Mouse (Mus musculus): ENCODE data around the gene Bckdk. TPM values are rescaled to one million over a fixed set of nuclear protein-coding genes. Genes with fewer than 3 reads are reported as not detected.

The Bckdk gene
- polyA plus RNA-seq, 1 experiment = 71.5 TPM

DNA sequence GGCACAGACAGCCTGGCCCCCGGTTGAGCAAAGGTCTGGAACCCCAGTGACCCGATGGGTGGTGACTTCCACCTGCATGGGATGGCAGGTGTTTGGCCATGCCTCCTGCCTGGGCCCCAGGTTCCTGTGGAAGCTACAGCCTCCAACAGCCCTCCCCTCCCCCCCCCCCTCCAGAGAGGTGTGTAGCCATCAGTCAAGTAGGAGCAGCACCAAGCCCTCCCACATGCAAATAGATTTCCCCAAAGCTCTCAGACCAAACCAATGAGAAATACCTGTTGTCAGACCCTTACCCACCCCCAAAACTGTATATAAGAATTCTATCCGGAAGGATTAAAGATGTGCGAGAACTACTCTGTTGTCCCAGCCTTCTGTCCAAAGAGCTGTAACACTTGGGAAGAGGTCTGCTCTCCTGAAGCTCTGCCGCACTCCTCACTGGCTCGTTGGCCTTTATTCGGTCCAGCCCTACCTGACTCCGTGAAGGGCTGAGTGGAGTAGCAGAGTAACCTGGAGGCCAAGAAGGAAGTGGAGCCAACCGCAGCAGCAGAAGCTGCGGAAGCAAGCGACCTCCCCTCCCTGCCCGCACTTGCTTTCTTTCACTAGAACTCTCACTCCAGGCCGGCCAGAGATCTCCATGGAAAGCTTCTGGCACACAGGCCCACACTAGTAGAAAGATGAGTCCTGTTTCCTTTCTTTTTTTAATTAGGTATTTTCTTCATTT is 49.1 kb downstream of the Bckdk start:
- no peak for TF ChIP-seq CTCF (IDR thresholded peaks at IDR 0.05; ENCODE audit: borderline replicate concordance, insufficient read depth, low read depth, low read length)
- no peak for TF ChIP-seq POLR2A (IDR thresholded peaks at IDR 0.05; ENCODE audit: borderline replicate concordance, insufficient read depth, low read length)

GRCm38 (mm10) chr7:127959364-127959763 is 55.5 kb downstream of the Bckdk start:
- 67% methylated on average over 5 of the region's 5 CpGs for WGBS

More for the DNA sequence above, 49.1 kb downstream of the Bckdk start:
- no peak for DNase-seq
- Histone ChIP-seq H3K27ac (ENCODE audit: insufficient read depth, low read length) (no peak overlapping the region), H3K4me1 (ENCODE audit: control insufficient read depth, insufficient read depth, low read length) (no peaks in the 10 kb centered on the region), H3K4me3 (replicated peaks; ENCODE audit: insufficient read depth, low read depth, low read length) (no peak overlapping the region), H3K27me3 (ENCODE audit: control insufficient read depth, insufficient read depth, low read length) (no peaks in the 10 kb centered on the region)
- WGBS = 50% methylated on average over 13 of the region's 13 CpGs

More at GRCm38 (mm10) chr7:127959364-127959763, 55.5 kb downstream of the Bckdk start:
- Histone ChIP-seq H3K27me3 (ENCODE audit: control insufficient read depth, insufficient read depth, low read length) (no peaks in the 10 kb centered on the region), H3K27ac (ENCODE audit: insufficient read depth, low read length) (no peak overlapping the region), H3K4me3 (replicated peaks; ENCODE audit: insufficient read depth, low read depth, low read length) (no peak overlapping the region), H3K4me1 (ENCODE audit: control insufficient read depth, insufficient read depth, low read length) (no peaks in the 10 kb centered on the region)
- TF ChIP-seq CTCF (IDR thresholded peaks at IDR 0.05; ENCODE audit: borderline replicate concordance, insufficient read depth, low read depth, low read length) = no peak
- TF ChIP-seq POLR2A (IDR thresholded peaks at IDR 0.05; ENCODE audit: borderline replicate concordance, insufficient read depth, low read length) = no peak
- DNase-seq = no peak

Other genes starting within 250 kb of the Bckdk start
- gene Bcl7c, start 195.1 kb upstream of the Bckdk start, polyA plus RNA-seq (2012; rRNA removed) = 33.3 and 36.1 TPM in 2 replicates
- 6.4 and 6.5 TPM in 2 replicates for gene Ctf1, start 191.3 kb upstream of the Bckdk start, polyA plus RNA-seq (2012; rRNA removed)
- gene Ctf2, start 171.9 kb upstream of the Bckdk start, polyA plus RNA-seq (2012; rRNA removed) = not detected in 2 replicates
- gene Fbxl19, start 159.5 kb upstream of the Bckdk start, polyA plus RNA-seq (2012; rRNA removed) = 35.2 and 37.8 TPM in 2 replicates
- gene Orai3, start 134.3 kb upstream of the Bckdk start, polyA plus RNA-seq (2012; rRNA removed) = 24.1 and 26.1 TPM in 2 replicates
- gene Setd1a, start 127.4 kb upstream of the Bckdk start, polyA plus RNA-seq (2012; rRNA removed) = 23.1 and 25.5 TPM in 2 replicates
- 0.46 and 0.47 TPM in 2 replicates for gene Gm49388, start 118.5 kb upstream of the Bckdk start, polyA plus RNA-seq (2012; rRNA removed)
- gene Hsd3b7, start 103.5 kb upstream of the Bckdk start, polyA plus RNA-seq (2012; rRNA removed) = 30.4 and 39.6 TPM in 2 replicates
- gene Stx4a, start 79.8 kb upstream of the Bckdk start, polyA plus RNA-seq (2012; rRNA removed) = 127 and 153 TPM in 2 replicates
- 452 and 453 TPM in 2 replicates for gene Stx1b, start 79.5 kb upstream of the Bckdk start, polyA plus RNA-seq (2012; rRNA removed)
- 17.8 and 18.8 TPM in 2 replicates for gene Zfp646, start 27.9 kb upstream of the Bckdk start, polyA plus RNA-seq (2012; rRNA removed)
- gene Zfp668, start 27.3 kb upstream of the Bckdk start, polyA plus RNA-seq (2012; rRNA removed) = 10.9 TPM in 2 replicates
- gene Prss53, start 13.1 kb upstream of the Bckdk start, polyA plus RNA-seq (2012; rRNA removed) = 5.3 and 6.3 TPM in 2 replicates
- gene Gm21974, start 8.6 kb upstream of the Bckdk start, polyA plus RNA-seq (2012; rRNA removed) = not detected in 2 replicates
- 61.5 and 63.1 TPM in 2 replicates for gene Vkorc1, start 8.5 kb upstream of the Bckdk start, polyA plus RNA-seq (2012; rRNA removed)
- 49.1 and 50.0 TPM in 2 replicates for gene Kat8, start 8.4 kb downstream of the Bckdk start, polyA plus RNA-seq (2012; rRNA removed)
- gene Prss8, start 26.0 kb downstream of the Bckdk start, polyA plus RNA-seq (2012; rRNA removed) = 0.06 and 0.08 TPM in 2 replicates
- gene Prss36, start 42.6 kb downstream of the Bckdk start, polyA plus RNA-seq (2012; rRNA removed) = 15.9 and 18.9 TPM in 2 replicates
- 451 and 486 TPM in 2 replicates for gene Fus, start 63.4 kb downstream of the Bckdk start, polyA plus RNA-seq (2012; rRNA removed)
- gene Pycard, start 89.8 kb downstream of the Bckdk start, polyA plus RNA-seq (2012; rRNA removed) = 3.9 and 5.1 TPM in 2 replicates
- 2.1 and 2.3 TPM in 2 replicates for gene Trim72, start 99.9 kb downstream of the Bckdk start, polyA plus RNA-seq (2012; rRNA removed)
- gene Itgam, start 158.6 kb downstream of the Bckdk start, polyA plus RNA-seq (2012; rRNA removed) = 3.4 and 4.2 TPM in 2 replicates
- not detected in 2 replicates for gene Gm49368, start 158.6 kb downstream of the Bckdk start, polyA plus RNA-seq (2012; rRNA removed)
- 0.10 and 0.14 TPM in 2 replicates for gene Itgax, start 225.5 kb downstream of the Bckdk start, polyA plus RNA-seq (2012; rRNA removed)